Mouse (Mus musculus) T-helper 1 cell (primary cell): Measurements from ENCODE around the gene C2.
"Not testable (repeated sequence)": the region's sequence is repeated elsewhere in the genome, so short reads cannot be mapped to it uniquely, and the experiment has no call there.

ENCODE experiments used
- in situ Hi-C: fragments of 300-600 bp; cut with MboI, MseI; formaldehyde crosslinking; loops from one replicate; pipeline ENCODE4 v1.15.1; 2025; ENCODE audit warnings: high pct_unique_total_duplicates

C2 gene

DNA sequence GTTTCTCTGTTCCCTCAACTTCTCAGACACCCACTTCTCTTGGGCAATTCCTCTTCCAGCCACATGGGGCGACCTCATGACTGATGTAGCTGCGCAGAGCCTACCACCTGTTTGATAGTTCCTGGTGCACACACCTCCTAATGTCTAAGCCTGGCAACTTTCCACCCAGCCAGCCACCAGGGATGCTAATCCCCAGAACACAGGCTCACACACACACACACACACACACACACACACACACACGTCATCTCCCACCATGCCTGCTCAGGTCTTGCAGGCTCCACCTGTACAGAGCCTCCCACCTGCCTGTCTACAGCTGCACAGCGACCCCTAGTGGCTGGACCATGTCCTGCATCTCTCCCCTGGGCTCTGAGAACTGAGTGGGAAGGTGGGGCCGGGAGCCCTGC, 13.9 kb upstream of the C2 start:
- in situ Hi-C loops: loop anchor here (10.0 kb wide), 1 partner anchor 57 kb away; the partner anchor contains the start of genes Nelfe and Skiv2l

DNA sequence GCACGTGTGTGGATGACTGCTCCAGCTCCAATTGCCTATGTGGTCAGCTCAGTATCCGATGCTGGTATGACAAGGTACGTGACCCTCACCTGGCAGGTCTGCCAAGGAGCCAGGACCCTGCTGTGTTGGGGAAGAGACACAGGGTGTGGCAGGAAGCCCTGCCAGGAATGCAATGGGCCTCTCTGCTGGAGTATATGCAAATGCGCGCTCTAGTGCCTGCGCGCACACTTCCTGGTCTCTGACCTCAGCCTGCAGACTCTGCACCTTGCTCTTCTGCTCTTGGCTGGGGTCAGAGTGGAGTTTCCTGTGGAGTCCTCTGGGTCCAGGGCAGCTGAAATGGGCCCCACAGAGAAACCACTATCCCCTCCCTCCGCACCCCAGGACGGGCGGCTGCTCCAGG, 12.9 kb upstream of the C2 start:
- in situ Hi-C loops: loop anchor here (10.0 kb wide), 1 partner anchor 56 kb away; the partner anchor contains the start of genes Nelfe and Skiv2l

DNA sequence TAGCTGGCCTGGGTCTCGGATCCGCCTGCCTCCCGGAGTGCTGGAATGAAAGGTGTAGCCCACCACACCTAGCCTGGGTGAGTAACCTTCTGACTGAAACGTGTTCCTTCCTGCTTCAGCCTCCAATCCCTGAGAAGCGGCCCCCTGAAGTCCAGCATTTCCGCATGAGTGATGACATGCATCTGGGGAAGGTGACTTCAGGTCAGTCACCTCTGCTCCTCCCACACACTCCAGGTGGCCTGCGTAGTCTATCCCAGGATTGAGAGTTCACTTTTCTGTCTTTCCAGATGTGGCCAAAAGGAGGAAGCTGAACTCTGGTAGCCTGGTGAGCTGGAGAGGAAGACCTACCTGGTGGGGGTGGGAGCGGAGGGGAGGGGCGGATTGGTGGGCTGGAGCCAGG, 4.8 kb upstream of the C2 start:
- in situ Hi-C loops: no loop called here

DNA sequence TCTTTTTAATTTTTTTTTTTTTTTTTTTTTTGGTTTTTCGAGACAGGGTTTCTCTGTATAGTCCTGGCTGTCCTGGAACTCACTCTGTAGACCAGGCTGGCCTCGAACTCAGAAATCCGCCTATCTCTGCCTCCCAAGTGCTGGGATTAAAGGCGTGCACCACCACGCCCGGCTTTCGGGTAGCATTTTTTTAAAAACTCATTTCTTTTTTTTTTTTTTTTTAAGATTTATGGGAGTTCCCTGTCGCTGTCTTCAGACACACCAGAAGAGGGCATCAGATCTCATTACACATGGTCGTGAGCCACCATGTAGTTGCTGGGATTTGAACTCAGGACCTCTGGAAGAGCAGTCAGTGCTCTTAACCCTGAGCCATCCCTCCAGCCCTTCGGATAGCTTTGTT, 3.9 kb upstream of the C2 start:
- in situ Hi-C loops: not testable (repeated sequence)

DNA sequence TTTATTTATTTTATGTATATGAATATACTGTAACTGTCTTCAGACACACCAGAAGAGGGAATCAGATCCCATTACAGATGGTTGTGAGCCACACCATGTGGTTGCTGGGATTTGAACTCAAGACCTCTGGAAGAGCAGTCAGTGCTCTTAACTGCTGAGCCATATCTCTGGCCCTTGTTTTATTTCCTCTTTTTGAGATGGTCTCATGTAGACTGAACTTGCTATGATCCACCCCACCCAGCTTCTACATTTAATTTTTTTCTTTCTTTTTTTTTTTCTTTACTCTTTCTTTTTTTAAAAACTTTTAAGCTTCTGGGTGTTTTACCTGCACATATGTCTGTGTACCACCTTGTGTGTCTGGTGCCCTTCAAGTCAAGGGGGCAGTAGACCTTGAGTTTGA, 2.8 kb upstream of the C2 start:
- in situ Hi-C loops: not testable (repeated sequence)

DNA sequence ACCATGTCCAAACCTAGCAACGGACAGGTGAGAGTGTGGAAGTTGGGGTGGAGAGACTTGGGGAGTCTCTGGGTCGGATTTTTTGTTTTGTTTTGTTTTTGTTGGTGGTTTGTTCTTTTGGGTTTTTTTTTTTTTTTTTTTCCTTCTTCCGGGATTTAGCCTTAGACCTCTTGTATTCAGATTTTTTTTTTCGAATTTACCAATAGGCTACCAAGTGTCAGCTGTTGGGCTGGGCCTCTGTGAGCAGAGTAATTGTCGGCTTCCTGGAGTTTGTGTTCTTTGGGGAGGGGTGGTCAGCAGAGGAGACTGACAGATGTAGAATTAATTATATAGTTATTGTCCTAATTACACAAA, 1.8 kb upstream of the C2 start:
- in situ Hi-C loops: no loop called here

DNA sequence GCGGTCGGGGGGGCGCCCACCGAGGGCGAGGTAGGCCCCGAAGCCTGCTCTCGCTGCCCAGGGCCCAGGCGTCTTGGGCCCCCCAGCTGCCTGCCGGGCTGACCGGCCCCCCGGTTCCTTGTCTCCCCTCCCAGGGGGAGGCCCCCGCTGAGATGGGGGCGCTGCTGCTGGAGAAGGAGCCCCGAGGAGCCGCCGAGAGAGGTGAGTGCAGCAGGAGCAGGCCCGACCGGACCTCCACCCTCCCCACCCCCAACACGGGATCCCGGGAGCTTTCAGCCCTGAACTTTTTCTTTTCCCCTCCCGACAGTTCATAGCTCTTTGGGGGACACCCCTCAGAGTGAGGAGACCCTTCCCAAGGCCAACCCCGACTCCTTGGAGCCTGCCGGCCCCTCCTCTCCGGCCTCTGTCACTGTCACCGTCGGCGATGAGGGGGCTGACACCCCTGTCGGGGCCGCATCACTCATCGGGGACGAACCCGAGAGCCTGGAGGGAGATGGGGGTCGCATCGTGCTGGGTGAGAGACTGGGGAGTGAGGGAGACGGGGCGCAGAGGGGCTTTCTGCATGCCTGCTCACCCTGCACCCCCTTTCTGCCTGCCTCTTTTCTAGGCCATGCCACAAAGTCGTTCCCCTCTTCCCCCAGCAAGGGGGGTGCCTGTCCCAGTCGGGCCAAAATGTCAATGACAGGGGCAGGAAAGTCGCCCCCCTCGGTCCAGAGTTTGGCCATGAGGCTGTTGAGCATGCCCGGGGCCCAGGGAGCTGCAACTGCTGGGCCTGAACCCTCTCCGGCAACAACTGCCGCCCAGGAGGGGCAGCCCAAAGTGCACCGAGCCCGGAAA, 1.2 kb upstream of the C2 start:
- in situ Hi-C loops: no loop called here

DNA sequence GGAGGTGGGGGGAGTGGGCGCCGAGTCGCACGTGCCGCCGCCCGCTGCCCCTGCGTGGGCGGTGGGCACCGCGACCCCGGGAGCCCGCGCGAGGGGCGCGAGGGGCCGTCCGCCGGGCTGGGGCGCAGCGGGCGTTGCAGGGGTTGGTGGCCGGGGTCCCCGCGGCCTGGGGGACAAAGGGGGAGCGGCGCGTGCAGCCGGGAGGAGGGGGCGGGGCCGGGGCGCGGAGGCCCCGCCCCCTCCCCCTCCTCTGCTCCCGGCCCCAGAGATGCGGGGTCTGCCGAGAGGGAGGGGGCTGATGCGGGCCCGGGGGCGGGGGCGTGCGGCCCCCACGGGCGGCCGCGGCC, 614 bp upstream of the C2 start:
- in situ Hi-C loops: no loop called here

DNA sequence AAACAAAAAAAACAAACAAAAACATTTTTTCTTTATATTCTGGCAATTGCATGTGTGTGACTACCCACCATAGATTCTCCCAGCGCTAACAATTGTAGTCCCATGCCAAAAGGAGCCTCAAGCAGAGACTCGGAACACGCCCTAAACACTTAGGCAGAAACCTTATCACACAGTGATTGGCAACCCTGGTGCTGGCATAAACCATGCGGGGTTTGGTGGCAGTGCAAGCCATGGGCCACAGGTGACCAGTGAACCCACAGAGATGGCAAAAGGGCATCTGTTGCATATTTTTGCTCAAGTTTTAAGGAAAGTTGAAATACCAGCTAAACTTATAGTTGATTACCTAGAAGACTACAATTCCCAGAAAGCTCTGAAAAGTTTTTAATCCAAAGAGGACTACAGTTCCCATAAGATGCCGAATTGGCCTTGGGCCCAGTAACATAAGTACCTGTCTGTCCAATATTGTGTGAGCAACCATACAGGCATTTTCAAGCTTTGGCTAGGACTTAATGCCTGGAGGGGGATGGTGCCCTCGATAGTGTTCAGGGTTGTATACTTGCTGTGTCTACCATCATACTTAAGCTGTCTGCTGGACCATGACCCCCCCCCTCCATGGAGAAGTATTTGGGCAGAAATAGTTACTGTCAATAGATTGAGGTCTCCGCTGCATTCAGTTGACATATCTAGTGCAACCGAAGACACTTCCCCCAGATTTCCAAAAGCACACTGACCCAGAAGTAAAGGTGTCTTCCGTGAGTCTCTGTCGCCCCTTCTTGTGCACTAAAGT, 499 bp downstream of the C2 start:
- in situ Hi-C loops: no loop called here

DNA sequence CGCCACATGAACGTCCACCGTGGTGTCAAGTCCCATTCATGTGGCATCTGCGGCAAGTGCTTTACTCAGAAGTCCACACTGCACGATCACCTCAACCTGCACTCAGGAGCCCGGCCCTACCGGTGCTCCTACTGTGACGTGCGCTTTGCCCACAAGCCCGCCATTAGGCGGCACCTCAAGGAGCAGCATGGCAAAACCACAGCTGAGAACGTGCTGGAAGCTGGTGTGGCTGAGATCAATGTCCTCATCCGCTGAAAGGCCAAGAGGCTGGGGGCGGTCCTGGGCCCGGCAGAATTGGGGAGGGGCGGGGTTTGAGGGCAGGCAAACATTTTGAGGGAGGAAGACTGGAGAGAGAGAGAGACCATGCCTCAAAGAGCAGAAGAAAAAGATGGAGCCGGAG, 1.7 kb downstream of the C2 start:
- in situ Hi-C loops: no loop called here

DNA sequence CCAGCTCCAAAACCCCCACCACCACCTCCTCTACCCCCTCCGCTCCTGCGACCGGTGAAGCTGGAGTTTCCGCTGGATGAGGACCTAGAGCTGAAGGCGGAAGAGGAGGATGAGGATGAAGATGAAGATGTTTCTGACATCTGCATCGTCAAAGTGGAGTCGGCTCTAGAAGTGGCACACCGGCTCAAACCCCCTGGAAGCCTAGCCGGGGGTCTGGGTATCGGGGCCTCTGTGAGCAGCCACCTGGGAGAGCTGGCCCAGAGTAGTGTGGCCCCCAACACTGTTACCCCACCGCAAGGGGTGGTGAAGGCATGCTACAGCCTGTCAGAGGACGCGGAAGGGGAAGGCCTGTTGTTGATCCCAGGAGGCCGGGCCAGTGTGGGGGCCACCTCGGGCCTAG, 2.3 kb downstream of the C2 start:
- in situ Hi-C loops: no loop called here

DNA sequence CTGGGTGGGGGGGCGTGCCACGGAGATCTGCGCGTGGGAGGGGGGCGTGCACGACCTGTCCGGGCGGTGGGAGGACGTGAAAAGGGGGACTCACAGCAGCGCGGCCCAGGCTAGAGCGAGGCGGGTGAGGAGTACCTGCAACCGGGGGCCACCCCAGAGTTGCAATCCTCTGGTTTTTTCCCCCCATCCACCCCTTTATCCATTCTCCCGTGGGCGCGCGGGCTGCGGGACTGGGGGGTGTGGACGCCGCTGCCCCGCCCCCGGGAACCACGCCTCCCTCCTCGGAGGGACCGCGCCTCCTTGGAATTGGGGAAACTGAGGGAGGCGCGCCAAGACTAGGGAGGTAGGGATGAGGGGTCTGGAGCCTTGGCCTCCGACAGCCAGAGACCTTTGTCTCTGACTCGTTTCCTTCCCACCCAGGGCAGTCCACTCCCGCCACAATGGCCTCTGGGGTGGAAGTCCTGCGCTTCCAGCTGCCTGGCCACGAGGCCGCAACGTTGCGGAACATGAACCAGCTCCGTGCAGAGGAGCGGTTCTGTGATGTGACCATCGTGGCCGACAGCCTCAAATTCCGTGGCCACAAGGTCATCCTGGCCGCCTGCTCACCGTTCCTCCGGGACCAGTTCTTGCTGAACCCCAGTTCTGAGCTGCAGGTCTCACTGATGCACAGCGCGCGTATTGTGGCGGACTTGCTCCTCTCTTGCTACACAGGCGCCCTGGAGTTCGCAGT, 3.1 kb downstream of the C2 start:
- in situ Hi-C loops: no loop called here

DNA sequence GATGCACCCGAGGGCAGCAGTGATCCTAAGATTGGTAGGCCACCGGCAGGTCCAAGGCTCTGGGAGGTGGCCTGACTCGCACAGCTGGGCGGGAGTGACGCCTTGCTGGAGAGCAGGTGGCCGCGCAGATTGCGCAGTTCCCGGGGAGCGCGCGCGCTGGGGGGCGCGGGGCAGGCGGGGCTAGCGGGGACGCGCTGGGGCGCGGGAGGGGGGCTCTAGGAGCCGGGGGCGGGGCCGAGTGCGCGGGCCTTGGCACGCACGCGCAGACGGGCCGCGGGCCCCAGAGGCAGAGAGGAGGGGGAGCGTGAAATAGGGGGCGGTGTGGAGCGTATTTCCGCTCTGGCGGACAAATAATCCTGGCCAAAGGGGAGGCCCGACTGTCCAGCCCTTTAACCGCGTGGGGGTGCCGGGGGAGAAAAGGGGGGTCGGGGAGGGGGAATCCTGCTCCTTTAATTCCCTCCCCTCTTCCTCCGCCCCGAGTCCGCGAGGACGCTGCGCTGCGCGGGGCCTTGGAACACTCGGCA, 3.9 kb downstream of the C2 start:
- in situ Hi-C loops: no loop called here

DNA sequence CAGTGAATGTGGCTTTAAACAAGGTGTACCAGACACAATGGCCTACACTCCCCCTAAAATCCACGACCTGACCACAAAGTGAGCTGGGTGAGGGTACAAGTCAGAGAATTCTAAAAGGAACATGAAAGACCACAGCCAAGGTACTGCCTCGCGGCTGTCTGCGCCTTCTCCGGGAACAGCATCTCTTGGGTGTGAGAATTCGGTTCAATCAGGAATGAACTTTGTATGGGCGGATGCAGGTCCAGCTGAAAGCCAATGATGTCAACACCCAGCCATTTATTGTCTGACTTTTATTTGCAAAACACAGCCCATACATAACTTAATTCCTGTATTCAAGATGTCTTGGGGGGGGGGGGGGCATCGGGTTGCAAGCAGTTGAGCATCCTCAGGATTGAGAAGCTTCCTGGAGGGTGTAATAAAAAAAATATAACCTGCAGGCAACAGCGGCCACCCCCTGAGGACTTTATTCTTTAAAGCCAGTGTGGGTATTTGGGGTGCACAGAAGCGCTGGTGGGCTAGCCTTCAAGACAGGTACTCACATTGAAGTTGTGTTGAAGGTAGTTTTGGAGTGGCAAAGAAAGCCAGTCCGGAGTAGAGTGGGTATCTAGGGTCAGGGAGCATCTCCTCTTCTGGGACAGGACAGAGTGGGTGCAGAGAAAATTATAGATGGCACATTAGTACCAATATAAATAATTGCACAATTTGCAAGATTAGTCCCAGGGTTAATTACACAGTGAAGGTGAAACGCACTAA, 4.8 kb downstream of the C2 start:
- in situ Hi-C loops: no loop called here

DNA sequence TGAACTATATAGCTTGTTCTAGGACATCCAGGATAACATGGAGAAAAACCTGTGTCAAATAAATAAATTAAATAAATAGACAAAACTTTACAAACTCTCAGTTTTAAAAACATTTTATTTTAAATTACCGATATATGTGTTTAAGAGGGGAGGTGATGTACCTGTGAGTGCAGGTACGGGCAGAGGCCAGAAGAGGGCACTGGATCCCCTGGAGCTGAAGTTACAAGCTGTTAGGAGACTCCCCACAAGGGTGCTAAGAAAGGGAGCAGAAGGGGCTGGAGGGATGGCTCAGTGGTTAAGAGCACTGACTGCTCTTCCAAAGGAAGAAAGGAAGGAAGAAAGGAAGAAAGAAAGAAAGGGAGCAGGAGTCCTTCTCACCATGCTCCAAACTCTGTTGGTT, 6.7 kb downstream of the C2 start:
- in situ Hi-C loops: no loop called here

DNA sequence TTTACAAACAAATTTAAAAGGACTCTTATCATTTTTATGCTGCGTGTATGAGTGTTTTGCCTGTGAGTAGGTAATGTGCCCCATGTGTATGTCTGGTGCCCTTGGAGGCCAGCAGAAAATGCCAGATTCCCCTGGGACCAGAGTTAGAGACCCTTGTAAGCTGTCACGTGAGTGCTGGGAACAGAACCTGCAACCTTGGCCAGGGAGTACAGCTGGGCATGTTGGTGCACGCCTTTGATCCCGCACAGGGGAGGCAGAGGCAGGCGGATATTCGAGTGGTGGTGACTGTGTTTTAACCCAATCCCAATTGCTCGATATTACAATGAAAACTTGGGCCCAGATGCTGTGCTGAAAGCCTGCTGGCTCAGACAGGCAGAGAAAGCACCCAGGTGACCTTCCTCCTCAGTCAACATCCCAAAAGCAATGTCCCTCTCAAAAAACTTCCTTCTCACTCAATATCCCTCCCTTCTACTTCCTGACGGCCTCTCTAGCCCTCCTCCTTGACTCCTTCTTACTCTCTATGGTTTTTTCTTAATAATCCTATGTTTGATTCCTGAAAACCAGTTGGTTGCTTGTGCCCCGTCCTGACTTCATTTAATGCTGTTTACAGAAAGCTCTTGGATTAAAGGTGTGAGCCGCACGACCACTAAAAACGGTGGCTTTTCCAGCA, 7.9 kb downstream of the C2 start:
- in situ Hi-C loops: no loop called here

DNA sequence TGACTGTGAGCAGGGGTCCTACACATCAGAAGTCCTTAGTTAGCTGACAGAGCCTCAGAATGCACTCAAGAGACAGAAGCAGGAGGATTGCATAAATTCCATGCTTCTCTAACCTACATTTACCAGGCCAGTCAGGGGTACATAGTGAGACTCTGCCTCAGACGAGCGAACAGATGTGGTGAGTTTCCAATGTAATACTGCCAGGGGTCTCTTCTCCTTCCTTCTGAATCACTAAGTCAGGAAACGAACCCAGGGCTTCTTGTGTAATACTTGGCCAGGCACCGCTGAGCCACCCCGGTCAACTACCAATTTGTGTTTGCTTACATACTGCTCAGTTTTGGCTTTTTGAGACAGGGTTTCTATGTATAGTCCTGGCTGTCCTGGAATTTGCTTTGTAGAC, 10.1 kb downstream of the C2 start:
- in situ Hi-C loops: no loop called here

DNA sequence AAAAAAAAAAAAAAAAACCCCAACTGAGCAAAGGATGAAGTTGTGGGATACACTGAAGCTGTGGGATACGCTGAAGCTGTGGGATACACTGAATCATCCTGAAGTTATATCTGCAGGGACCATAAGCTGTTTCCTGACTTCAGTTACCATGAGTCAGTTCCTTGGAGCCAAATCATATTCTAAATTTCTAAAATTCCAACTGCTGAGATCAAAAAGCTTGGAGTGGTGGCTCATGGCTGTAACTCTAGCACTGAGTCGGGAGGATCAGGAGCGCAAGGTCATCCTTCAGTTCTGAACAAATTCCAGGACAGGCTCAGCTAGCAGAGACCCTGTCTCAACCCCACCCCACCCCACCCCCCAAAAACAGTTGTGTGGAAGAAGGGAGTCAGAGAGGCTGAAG, 12.4 kb downstream of the C2 start:
- in situ Hi-C loops: no loop called here

DNA sequence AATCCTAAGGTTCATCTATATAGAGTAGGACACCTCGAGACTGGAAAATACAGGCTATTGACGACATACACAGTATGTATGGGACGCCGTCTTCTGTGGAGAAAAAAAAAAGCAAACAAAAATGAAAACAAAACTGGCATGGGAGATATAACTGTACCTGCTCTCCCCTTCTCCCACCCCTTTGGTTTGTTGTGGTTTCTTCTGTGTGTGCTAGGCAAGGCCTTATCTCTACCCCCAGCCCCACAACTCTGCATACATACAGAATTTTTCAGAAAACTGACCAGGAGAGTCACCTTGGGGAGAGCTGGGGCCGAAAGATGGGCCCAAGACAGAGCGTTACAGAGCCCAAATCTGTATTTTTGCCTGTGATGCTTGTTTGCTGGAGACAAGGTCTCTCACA, 13.4 kb downstream of the C2 start:
- in situ Hi-C loops: no loop called here

DNA sequence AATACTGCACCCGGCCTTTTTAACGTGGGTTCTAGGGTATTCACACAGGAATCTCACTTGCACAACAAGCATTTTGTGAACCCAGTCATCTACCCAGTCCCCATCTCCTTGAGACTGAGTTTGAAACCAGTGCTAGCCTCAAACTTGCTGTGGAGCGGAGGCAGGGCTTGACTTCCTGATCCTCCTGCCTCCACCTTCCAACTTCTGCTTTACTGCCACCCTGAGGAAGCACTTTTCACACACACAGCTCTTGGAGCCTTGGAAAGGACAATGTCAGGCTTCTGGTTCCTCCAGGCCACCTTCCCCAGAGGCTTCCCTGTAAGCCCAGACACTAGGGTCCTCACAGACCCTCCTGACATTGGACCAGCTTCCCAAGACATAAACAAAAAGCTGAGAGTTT, 14.7 kb downstream of the C2 start:
- in situ Hi-C loops: no loop called here

DNA sequence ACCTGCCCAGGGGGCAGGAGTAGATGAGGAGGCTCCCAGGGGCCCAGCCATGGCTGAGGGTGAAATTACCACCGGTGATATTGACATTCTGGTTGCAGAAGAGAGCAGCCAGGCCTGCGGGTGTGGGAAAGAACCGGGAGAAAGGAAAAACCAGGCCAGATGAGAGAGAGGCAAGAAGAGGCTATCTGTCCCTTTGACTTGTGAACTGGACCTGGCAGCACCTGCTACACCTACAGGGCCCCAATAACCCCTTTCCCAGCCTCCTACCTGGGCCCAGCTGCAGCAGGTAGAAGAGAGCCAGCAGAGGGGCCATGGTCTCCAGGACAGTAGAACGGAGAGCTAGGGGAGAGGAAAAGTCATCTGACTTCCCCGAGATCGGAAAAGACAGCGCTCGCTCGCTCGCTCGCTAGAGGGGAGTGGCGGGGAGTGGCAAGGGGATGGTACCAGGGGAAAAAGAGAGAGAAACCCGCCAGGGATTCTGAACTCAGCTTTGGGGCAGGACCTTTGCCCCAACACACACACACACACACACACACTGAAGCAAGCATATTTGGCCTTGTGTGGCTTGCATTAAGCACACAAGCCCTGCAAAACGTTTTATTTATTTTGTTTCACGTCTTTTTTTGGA, 16.3 kb downstream of the C2 start, which contains the start of gene Gm20547:
Gene Gm20547 (minus strand): TSS at position 360 of the 628 bp plus-strand sequence.
- in situ Hi-C loops: no loop called here
